Mouse (Mus musculus) MEL (cell line): ENCODE data around the gene Btn1a1.

Experiments
- CHD1 ChIP-seq: IDR thresholded peaks from 2 replicates; pipeline ENCODE4 v1.6.1; 2012; ENCODE audit warnings: low read depth, mild to moderate bottlenecking, inconsistent platforms, low read length, improper control_type of control experiment
- CTCF ChIP-seq, 3 experiments: IDR thresholded peaks in 2 of 3; conservative IDR thresholded peaks in 1 of 3; 2 replicates each; pipeline ENCODE4 v1.5.1; 2011 to 2012; ENCODE audit warnings: low read length in 3 of 3, low read depth in 2 of 3, mild to moderate bottlenecking in 2 of 3, improper control_type of control experiment in 1 of 3, inconsistent platforms in 1 of 3, mixed read lengths in 1 of 3, moderate library complexity in 1 of 3; ENCODE audit not compliant: control insufficient read depth in 1 of 3, insufficient read depth in 1 of 3, poor library complexity in 1 of 3, severe bottlenecking in 1 of 3
- EP300 ChIP-seq, 2 experiments: IDR thresholded peaks; 2 replicates each; pipeline ENCODE4 v1.6.1; 2011; ENCODE audit warnings: improper control_type of control experiment in 2 of 2, low read length in 2 of 2, low read depth in 1 of 2, mild to moderate bottlenecking in 1 of 2
- MAZ ChIP-seq: IDR thresholded peaks from 2 replicates; pipeline ENCODE4 v1.6.1; 2012; ENCODE audit warnings: low read depth, mild to moderate bottlenecking, inconsistent platforms, low read length, improper control_type of control experiment
- NELFE ChIP-seq: IDR thresholded peaks from 2 replicates; pipeline ENCODE4 v1.6.1; 2011; ENCODE audit warnings: low read depth, low read length, improper control_type of control experiment
- POLR2A ChIP-seq, 2 experiments: IDR thresholded peaks; 2 replicates each; pipeline ENCODE4 v1.6.1; 2011 to 2012; ENCODE audit warnings: low read length in 2 of 2, mild to moderate bottlenecking in 2 of 2, control low read depth in 1 of 2, improper control_type of control experiment in 1 of 2, low read depth in 1 of 2, moderate library complexity in 1 of 2; ENCODE audit not compliant: control insufficient read depth in 1 of 2, insufficient read depth in 1 of 2, poor library complexity in 1 of 2
- POLR2AphosphoS2 ChIP-seq: IDR thresholded peaks from 2 replicates; pipeline ENCODE4 v1.6.1; 2011; ENCODE audit warnings: low read length, improper control_type of control experiment
- SMC3 ChIP-seq: IDR thresholded peaks from 2 replicates; pipeline ENCODE4 v1.6.1; 2011; ENCODE audit warnings: low read depth, low read length, improper control_type of control experiment
- USF1 ChIP-seq: IDR thresholded peaks from 2 replicates; pipeline ENCODE4 v1.6.1; 2014; ENCODE audit warnings: low read depth, mild to moderate bottlenecking, inconsistent platforms, low read length, improper control_type of control experiment, moderate library complexity
- ZC3H11A ChIP-seq: IDR thresholded peaks from 2 replicates; pipeline ENCODE4 v1.6.1; 2012; ENCODE audit warnings: low read depth, mild to moderate bottlenecking, inconsistent platforms, low read length, improper control_type of control experiment

DNA sequence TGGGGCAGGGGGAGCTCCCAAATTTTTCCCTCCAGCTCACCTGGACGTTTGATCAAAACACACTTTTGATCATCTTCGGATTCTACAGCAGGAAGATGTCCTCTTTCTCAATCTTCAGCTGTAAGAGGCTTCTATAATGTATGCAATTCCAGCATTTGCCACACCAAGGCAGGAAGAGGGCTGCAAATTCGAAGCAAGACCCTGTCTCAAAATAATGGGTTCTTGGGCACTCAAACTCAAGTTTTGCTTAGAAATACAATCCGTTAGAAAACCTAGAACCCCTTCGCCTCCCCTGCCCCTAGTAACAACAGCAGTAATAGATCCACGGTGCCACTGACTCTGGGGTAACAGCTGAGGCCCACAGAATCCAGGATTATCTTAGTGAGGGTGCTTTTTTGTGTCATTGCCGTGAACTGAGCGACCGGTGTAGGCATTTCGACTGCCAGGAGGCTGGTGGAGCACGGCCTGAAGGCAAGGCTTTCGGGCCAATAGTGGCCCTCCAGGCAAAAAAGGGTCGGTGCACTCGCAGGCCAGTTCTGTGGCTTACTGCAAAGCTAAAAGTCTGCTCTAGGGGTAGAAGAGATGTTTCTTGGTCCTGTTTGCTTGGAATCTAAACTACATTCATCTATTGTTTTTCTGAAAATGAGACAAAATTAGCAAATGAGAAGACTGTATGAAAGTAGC, 40.1 kb upstream of the Btn1a1 start:
- TF ChIP-seq SMC3 = no peak
- TF ChIP-seq POLR2AphosphoS2 = no peak
- no peak for TF ChIP-seq CTCF (IDR thresholded peaks at IDR 0.05 in 2 of 3, conservative IDR thresholded peaks at IDR 0.05 in 1 of 3; ENCODE audit: control insufficient read depth in 1 of 3, insufficient read depth in 1 of 3, low read depth in 2 of 3, low read length in 3 of 3, poor library complexity in 1 of 3, severe bottlenecking in 1 of 3)
- no peak for TF ChIP-seq NELFE
- no peak for TF ChIP-seq POLR2A (IDR thresholded peaks at IDR 0.05; ENCODE audit: control insufficient read depth in 1 of 2, insufficient read depth in 1 of 2, low read depth in 1 of 2, low read length in 2 of 2, poor library complexity in 1 of 2)
- TF ChIP-seq EP300 (IDR thresholded peaks at IDR 0.05; ENCODE audit: low read depth in 1 of 2, low read length in 2 of 2) = no peak
- TF ChIP-seq ZC3H11A = no peak
- no peak for TF ChIP-seq CHD1
- TF ChIP-seq USF1 = no peak
- TF ChIP-seq MAZ = no peak
